Mouse (Mus musculus) testis, adult 2 months (tissue): ENCODE data around the gene B3galt1.

Experiments used
- CTCF ChIP-seq: fragments of 200-500 bp; IDR thresholded peaks from 2 replicates; pipeline ENCODE4 v1.5.1; 2012; ENCODE audit warnings: low read depth, mild to moderate bottlenecking, inconsistent platforms, low read length, moderate library complexity; ENCODE audit not compliant: control insufficient read depth, insufficient read depth, insufficient replicate concordance
- POLR2A ChIP-seq: fragments of 200-500 bp; IDR thresholded peaks from 2 replicates; pipeline ENCODE4 v1.6.1; 2012; ENCODE audit warnings: low read depth, mild to moderate bottlenecking, inconsistent platforms, low read length, moderate library complexity; ENCODE audit not compliant: control insufficient read depth

GRCm38 (mm10) chr2:67591831-67592629, 26.4 kb downstream of the B3galt1 start:
- TF ChIP-seq POLR2A (no peak), CTCF (no peak)
